Mouse (Mus musculus) embryonic fibroblast, embryonic 13.5 days (primary cell): ENCODE results near the gene Castor2.

Experiments used
- CTCF ChIP-seq: IDR thresholded peaks from 2 replicates; pipeline ENCODE4 v1.5.1; 2011; ENCODE audit warnings: mild to moderate bottlenecking, control low read depth, low read length, moderate library complexity, borderline replicate concordance; ENCODE audit not compliant: insufficient read depth
- POLR2A ChIP-seq: IDR thresholded peaks from 2 replicates; pipeline ENCODE4 v1.6.1; 2011; ENCODE audit warnings: low read depth, mild to moderate bottlenecking, control low read depth, low read length, moderate library complexity

GRCm38 (mm10) chr5:134095766-134096165 is 3.7 kb upstream of the Castor2 start:
- no peak for TF ChIP-seq CTCF
- TF ChIP-seq POLR2A: no peak
